Mouse (Mus musculus) forebrain, embryonic 12.5 days (tissue): ENCODE measurements at regions not wholly inside any gene's neighbourhood (a gene's known extent, or its start where the extent isn't known, plus 50 kb on each side); places are given as distances from the start of the nearest gene placed in this dataset.

Source experiments
- ATAC-seq: fragments of 200-750 bp; cut with Nextera tagmentation; 2 replicates; pipeline ENCODE4 v1.8.0; 2017; ENCODE audit warnings: moderate TSS enrichment; ENCODE audit not compliant: low FRiP score
- H3K27ac ChIP-seq: fragments of 300-500 bp; sonication (generic); 2 replicates; pipeline ENCODE4 v1.5.1; 2016; ENCODE audit warnings: mild to moderate bottlenecking
- H3K27me3 ChIP-seq: fragments of 300-500 bp; sonication (generic); 2 replicates; pipeline ENCODE4 v1.6.1; 2016; ENCODE audit warnings: mild to moderate bottlenecking
- H3K36me3 ChIP-seq: fragments of 300-500 bp; sonication (generic); replicated peaks from 2 replicates; pipeline ENCODE4 v1.6.1; 2016; ENCODE audit warnings: mild to moderate bottlenecking
- H3K4me1 ChIP-seq: fragments of 300-500 bp; sonication (generic); 2 replicates; pipeline ENCODE4 v1.6.1; 2016
- H3K4me2 ChIP-seq: fragments of 300-500 bp; sonication (generic); 2 replicates; pipeline ENCODE4 v1.6.1; 2016; ENCODE audit warnings: mild to moderate bottlenecking, moderate library complexity
- H3K4me3 ChIP-seq: fragments of 300-500 bp; sonication (generic); replicated peaks from 2 replicates; pipeline ENCODE4 v1.5.1; 2016; ENCODE audit warnings: mild to moderate bottlenecking
- H3K9ac ChIP-seq: fragments of 300-500 bp; sonication (generic); 2 replicates; pipeline ENCODE4 v1.6.1; 2016; ENCODE audit warnings: mild to moderate bottlenecking
- H3K9me3 ChIP-seq: fragments of 300-500 bp; sonication (generic); 2 replicates; pipeline ENCODE4 v1.6.1; 2016
- WGBS: fragments of 180-500 bp; shearing (Covaris S2); methylation state at CpG from one replicate; pipeline ENCODE4 v1.1.7; 2016; 5-methylcytosine and 5-hydroxymethylcytosine counted together

DNA sequence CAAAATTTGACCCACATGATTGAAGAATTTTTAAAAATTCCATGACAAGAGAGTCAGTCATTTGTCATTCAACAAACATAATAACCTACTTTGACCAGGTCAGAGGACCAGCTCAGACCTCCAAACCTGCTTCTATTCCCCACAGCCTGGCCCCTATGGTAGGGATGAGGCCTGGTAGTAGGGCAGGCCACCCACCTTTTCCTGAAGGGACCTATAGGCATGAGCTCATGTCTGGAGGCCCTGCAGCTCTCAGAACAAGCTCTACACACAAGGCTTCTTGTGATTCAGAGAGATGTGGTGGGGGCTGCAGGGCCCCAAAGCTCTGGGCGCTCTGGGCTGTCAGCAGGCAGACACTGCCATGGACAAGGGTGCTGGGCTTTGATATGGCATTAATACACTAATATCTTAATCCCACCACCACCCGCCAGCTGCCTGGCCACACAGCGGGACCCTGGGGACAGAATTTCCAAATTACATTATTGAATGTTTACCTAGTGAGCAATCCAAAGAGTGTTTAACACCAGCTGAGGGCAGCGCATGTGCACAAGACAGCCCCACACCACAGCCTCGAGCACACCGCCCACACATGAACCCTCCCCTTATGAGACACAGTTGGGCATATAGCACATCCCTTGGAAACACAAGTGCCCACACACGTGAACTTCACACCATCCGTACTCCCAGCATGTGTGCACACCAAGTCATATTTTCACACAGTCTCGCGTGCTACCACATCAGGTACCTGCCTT is 88.1 kb upstream of the Gm12830 start:
- Histone ChIP-seq H3K9me3 (no peaks in the 10 kb centered on the region), H3K9ac (no peak overlapping the region), H3K36me3 (no peaks in the 10 kb centered on the region), H3K27ac (no peak overlapping the region), H3K4me3 (no peak overlapping the region), H3K27me3 (peaks cover 75% of the 10 kb centered on the region), H3K4me2 (no peak overlapping the region), H3K4me1 (peaks cover 6% of the 10 kb centered on the region; the same call in 1 of the 2 replicates)
- ATAC-seq, result no peak
- WGBS, result 87% methylated on average over 10 of the region's 10 CpGs

DNA sequence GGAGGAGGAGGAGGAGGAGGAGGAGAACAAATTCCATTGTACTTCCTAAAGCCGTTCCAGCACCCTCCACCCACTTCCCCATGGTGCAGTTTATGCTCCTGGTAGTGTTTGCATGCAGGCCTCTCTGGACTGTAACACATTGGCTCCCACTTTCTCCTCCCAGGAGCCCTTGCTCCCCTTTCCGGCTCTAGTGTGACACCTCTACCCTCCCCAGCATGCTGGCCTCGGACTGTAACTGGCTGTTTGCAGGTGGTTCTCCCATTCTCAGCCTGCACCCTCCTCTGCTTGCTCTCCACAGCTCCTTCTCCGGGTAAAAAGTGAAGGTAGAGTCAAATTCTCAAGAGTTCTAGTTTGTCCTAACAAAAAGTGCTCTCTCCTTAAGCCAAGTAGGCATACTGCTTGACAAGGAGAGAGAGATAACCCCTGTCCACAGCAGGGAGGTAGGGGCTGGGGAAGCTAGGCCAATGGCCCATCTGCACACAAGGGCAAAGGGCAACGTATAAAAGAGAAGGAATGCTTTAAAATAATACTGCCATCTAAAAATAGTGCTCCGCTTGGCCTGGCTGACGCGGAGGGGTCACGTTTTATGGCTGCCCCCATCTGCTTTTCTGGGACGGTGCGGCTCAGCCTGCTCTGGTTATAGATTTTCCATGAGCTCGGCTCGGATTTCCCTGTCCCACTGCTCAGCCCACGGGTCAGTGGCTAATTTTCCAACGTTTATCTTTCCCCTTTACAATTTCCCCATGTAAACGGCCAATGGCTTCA is 82.4 kb upstream of the Gm12830 start:
- ATAC-seq, result no peak
- Histone ChIP-seq H3K9me3 (no peaks in the 10 kb centered on the region), H3K9ac (no peak overlapping the region), H3K27me3 (peaks cover 49% of the 10 kb centered on the region), H3K4me1 (no peaks in the 10 kb centered on the region), H3K36me3 (no peaks in the 10 kb centered on the region), H3K27ac (no peak overlapping the region), H3K4me3 (no peak overlapping the region), H3K4me2 (no peak overlapping the region)
- 67% methylated on average over 16 of the region's 16 CpGs for WGBS

GRCm38 (mm10) chr4:114748131-114748530 is 73.4 kb upstream of the Gm12830 start:
- 90% methylated on average over 2 of the region's 2 CpGs for WGBS
- Histone ChIP-seq H3K4me3 (no peak overlapping the region), H3K4me1 (no peaks in the 10 kb centered on the region), H3K36me3 (no peaks in the 10 kb centered on the region), H3K4me2 (no peak overlapping the region), H3K9ac (no peak overlapping the region), H3K9me3 (0 out of 2 replicates have a peak, but pooled peaks cover 5% of the 10 kb centered on the region), H3K27me3 (no peaks in the 10 kb centered on the region), H3K27ac (no peak overlapping the region)
- no peak for ATAC-seq

- Histone ChIP-seq H3K36me3 (no peaks in the 10 kb centered on the region), H3K27ac (no peak overlapping the region), H3K9ac (no peak overlapping the region), H3K4me2 (no peak overlapping the region), H3K27me3 (no peaks in the 10 kb centered on the region), H3K4me1 (no peaks in the 10 kb centered on the region), H3K9me3 (no peaks in the 10 kb centered on the region), H3K4me3 (no peak overlapping the region)
- no peak for ATAC-seq
Observed at GRCm38 (mm10) chr4:114759837-114760236, 61.7 kb upstream of the Gm12830 start.

GRCm38 (mm10) chr4:114766643-114767393 is 54.7 kb upstream of the Gm12830 start:
- no peaks in the 10 kb centered on the region for H3K9me3 ChIP-seq
- no peak for ATAC-seq
- no peak overlapping the region for H3K4me2 ChIP-seq
- no peak overlapping the region for H3K27ac ChIP-seq
- H3K9ac ChIP-seq, result no peak overlapping the region
- whole genome bisulfite sequencing, result 51% methylated on average over 22 of the region's 22 CpGs
- H3K4me3 ChIP-seq, result no peak overlapping the region
- H3K27me3 ChIP-seq, result peaks cover 15% of the 10 kb centered on the region; the same call in 1 of the 2 replicates
- H3K36me3 ChIP-seq, result no peaks in the 10 kb centered on the region
- H3K4me1 ChIP-seq, result no peaks in the 10 kb centered on the region; the same call in 1 of the 2 replicates
